Mouse (Mus musculus) adipocyte (in vitro differentiated cells): ENCODE measurements at regions not wholly inside any gene's neighbourhood (a gene's known extent, or its start where the extent isn't known, plus 50 kb on each side); places are given as distances from the start of the nearest gene placed in this dataset.

Source experiments
- DNase-seq: peaks from one replicate; pipeline ENCODE4 v3.0.0-alpha.2; 2016; ENCODE audit warnings: low spot score

DNA sequence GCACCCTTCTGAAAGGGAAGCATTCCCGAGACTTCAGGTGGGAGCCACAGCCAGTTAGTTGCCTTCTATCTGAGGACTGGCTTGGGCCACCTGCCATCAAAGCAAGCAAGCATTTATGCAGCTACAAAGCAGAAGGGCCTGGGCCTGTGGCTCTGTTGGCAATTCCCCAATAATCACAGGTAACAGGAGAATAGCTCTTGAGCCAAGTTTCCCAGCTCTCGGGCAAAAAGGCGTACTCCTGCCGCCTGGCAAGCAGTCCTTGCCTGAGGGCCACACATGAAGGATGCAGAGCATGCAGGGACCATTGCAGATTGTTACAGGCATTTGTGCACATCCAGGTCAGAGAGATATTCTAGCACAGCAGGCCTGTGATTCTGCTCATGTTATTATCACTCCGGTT is 53.2 kb upstream of the Unc5a start:
- DNase-seq = no peak
